Mouse (Mus musculus) embryo, embryonic 10 days (tissue): Measurements from ENCODE around the gene Olfr818.
"Not testable (repeated sequence)": the region's sequence is repeated elsewhere in the genome, so short reads cannot be mapped to it uniquely, and the experiment has no call there.

Source experiments
- DNase-seq: peaks from one replicate; pipeline ENCODE4 v3.0.0-alpha.2; 2015; ENCODE audit warnings: low spot score

The Olfr818 gene

GRCm38 (mm10) chr10:129949000-129949399 is at the start of gene Olfr818:
TSS of gene Olfr818 (minus strand) at chr10:129949100.
- DNase-seq: no peak

- DNase-seq: not testable (repeated sequence)
Observed at GRCm38 (mm10) chr10:129984962-129985361, 36.1 kb upstream of the Olfr818 start, which contains the start of gene Gm10310. TSS of gene Gm10310 (minus strand) at chr10:129985062.

- not testable (repeated sequence) for DNase-seq
Observed at GRCm38 (mm10) chr10:129981867-129982266, 33.0 kb upstream of the Olfr818 start.

- not testable (repeated sequence) for DNase-seq
Observed at GRCm38 (mm10) chr10:129976040-129976439, 27.1 kb upstream of the Olfr818 start, which contains the start of gene Olfr247. TSS of gene Olfr247 (minus strand) at chr10:129976140.

- DNase-seq: not testable (repeated sequence)
Observed at GRCm38 (mm10) chr10:129972994-129973393, 24.1 kb upstream of the Olfr818 start.

- DNase-seq: not testable (repeated sequence)
Observed at GRCm38 (mm10) chr10:129967166-129967565, 18.3 kb upstream of the Olfr818 start, which contains the start of gene Olfr819. TSS of gene Olfr819 (minus strand) at chr10:129967266.

GRCm38 (mm10) chr10:129966232-129966631 is 17.3 kb upstream of the Olfr818 start:
- not testable (repeated sequence) for DNase-seq

- DNase-seq: no peak
Observed at GRCm38 (mm10) chr10:129915497-129915896, 33.4 kb downstream of the Olfr818 start, which contains the start of gene Olfr816. TSS of gene Olfr816 (minus strand) at chr10:129915597.

- DNase-seq: not testable (repeated sequence)
Observed at GRCm38 (mm10) chr10:129905767-129906166, 43.1 kb downstream of the Olfr818 start, which contains the start of gene Olfr815. TSS of gene Olfr815 (minus strand) at chr10:129905867.
